Mouse (Mus musculus) testis, adult 2 months (tissue): ENCODE results near the gene Scube2.

ENCODE experiments used
- CTCF ChIP-seq: fragments of 200-500 bp; IDR thresholded peaks from 2 replicates; pipeline ENCODE4 v1.5.1; 2012; ENCODE audit warnings: low read depth, mild to moderate bottlenecking, inconsistent platforms, low read length, moderate library complexity; ENCODE audit not compliant: control insufficient read depth, insufficient read depth, insufficient replicate concordance
- POLR2A ChIP-seq: fragments of 200-500 bp; IDR thresholded peaks from 2 replicates; pipeline ENCODE4 v1.6.1; 2012; ENCODE audit warnings: low read depth, mild to moderate bottlenecking, inconsistent platforms, low read length, moderate library complexity; ENCODE audit not compliant: control insufficient read depth

DNA sequence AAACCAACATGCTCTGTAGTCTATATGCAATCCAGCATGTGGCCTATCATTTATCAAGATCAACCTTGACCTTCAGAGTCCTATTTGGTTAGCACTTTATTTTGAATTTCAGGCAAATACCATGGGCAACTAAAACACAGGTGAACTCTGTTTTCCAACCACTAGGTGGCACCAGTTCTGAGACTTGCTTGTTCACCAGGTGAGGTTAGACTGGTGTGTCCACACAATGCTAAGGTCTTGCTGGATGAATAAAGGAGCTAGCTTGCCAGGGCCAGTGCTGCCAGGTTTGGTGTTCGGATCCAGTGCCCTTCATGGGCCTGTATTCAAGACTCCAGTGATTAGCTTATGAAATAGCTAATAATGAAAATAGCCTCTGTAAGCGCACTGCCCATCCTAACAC lies 72.7 kb downstream of the Scube2 start:
- TF ChIP-seq CTCF (no peak), POLR2A (no peak)
